Mouse (Mus musculus) urinary bladder, postnatal 36 days (tissue): ENCODE measurements around the gene Gm21887.
"Not testable (repeated sequence)": the region's sequence is repeated elsewhere in the genome, so short reads cannot be mapped to it uniquely, and the experiment has no call there.

Experiments
- DNase-seq, 2 experiments: peaks; one replicate each; pipeline ENCODE4 v3.0.0; 2022; ENCODE audit warnings: low spot score in 2 of 2, mixed read lengths in 1 of 2

Gene Gm21887

DNA sequence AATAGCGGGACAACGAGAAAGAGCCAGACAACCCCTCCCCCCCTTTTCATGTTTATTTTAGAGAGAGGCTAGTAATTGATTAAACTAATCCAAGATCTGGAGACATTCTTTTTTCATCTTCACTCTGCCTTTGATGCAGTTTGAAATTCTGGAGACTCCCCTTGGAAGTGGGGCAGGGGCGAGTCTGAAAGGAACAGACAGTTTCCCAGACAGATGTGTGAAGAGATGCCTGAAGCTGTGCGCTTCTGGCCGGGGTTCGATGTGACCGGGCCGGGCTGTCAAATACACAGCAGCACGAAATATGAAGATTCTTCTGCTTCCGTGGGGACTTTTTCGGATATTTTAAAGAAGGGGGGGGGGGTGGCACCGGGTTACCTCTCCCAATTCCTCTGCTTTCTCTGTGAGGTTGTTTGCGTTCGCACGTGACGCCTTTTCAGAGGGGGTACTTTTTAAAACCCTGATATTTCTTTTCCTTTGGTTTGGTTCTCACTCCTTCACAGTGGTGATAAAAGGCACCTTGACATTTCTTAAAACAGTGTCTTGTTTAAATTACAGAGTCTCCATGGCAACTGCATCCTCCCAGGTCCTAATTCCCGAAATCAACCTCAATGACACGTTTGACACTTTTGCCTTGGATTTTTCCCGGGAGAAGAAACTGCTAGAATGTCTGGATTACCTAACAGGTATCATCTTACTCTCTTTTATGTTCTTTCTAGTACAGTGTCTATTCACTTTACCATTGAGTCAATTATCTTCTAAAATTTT lies 25.9 kb upstream of the Gm21887 start:
- peak in 1 of 2 experiments; percentile 16 for DNase-seq

- DNase-seq: peak in 1 of 2 experiments; percentile 0
These were observed 25.1 kb upstream of the Gm21887 start for GRCm38 (mm10) chrX:169984331-169984730.

DNA sequence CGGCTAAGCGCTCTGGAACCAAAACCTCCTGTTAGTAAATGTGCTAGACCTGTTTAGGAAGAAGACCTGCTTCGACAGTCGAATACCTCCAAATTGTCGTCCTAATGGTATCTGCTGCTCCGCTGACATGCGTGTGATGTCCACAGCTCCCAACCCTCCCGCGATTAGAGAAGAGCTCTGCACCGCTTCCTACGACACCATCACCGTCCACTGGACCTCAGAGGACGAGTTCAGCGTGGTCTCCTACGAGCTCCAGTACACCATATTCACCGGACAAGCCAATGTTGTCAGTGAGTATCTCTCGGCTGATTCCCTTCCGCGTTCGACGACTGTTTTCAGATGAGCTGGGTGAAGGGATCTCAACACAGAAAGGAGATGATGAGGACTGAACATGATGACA lies 24.6 kb upstream of the Gm21887 start:
- DNase-seq: peak in 1 of 2 experiments; percentile 16

GRCm38 (mm10) chrX:169985796-169986195 lies 23.7 kb upstream of the Gm21887 start:
- DNase-seq: peak in 1 of 2 experiments; percentile 38

DNA sequence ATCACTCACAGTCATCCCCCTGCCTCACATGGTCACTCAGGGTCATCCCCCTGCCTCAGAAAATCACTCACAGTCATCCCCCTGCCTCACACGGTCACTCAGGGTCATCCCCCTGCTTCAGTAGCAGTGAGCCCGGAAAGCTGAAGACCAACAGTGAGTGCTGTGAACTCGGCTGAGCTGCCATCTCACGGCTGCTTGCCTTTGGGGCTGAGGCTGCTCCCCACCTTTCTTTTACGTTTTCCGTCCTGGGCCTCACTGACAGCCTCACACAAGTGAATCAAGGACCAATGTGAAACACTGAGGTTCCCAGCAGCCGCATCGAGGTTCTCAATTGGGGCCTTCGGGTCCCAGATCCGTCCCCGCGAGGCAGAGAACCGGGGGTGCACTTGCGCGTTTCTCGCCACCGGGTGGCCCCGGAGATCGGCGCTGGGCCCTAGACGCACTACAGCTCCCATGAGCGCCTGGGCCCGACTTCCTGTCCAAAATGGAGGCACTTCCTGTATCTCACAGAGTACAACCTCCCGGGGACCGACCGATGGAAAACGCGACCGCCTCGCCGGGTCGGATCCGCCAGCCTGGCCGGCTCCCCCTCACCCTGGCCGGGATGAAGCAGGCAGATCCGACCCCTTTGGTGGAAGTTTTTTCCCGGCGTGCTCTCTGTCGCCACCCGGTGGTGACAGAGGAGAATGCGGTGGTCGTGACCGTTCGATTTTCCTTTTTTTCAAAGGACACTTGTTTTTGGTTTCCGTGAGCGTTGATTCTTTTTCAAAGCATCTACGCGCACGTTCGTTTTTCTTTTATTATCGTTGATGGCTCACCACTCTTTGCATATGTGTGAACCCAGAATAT lies 22.7 kb upstream of the Gm21887 start:
- DNase-seq: peak; percentile 81 to 89

- peak in 1 of 2 experiments; percentile 52 for DNase-seq
These were observed 22.1 kb upstream of the Gm21887 start for GRCm38 (mm10) chrX:169987368-169987837.

DNA sequence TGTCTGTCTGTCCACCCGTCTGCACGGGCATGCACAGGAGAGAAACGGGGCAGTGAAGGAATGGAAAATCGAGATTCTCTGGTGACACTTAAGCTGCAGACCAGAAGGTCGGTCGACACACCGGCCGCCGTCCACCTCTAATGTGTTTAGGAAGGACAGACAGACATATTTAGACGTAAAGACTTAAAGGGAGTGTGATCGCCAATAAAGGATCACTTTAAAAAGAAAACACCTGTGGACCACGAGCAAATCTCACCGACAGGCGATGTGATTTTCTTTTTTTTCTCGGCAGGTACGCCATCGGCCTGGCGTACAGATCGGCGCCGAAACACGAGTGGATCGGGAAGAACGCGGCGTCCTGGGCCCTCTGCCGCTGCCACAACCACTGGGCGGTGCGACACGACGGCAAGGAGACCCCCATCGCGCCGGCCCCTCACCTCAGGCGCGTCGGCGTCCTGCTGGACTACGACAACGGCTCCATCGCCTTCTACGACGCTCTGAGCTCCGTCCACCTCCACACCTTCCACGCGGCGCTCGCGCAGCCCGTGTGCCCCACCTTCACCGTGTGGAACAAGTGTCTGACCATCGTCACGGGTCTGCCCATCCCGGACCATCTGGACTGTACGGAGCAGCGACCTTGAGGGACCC lies 20.8 kb upstream of the Gm21887 start:
- peak in 1 of 2 experiments; percentile 37 for DNase-seq

DNA sequence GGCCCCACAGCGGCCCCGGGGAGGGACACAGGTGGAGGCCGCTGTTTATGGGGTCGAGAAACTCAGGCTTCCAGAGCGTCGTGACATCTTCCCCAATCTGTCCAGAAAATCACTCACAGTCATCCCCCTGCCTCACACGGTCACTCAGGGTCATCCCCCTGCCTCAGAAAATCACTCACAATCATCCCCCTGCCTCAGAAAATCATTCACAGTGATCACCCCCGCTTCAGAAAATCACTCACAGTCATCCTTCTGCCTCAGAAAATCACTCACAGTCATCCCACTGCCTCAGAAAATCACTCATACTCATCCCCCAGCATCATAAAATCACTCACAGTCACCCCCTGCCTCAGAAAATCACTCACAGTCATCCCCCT lies 20.3 kb upstream of the Gm21887 start:
- not testable (repeated sequence) for DNase-seq

DNA sequence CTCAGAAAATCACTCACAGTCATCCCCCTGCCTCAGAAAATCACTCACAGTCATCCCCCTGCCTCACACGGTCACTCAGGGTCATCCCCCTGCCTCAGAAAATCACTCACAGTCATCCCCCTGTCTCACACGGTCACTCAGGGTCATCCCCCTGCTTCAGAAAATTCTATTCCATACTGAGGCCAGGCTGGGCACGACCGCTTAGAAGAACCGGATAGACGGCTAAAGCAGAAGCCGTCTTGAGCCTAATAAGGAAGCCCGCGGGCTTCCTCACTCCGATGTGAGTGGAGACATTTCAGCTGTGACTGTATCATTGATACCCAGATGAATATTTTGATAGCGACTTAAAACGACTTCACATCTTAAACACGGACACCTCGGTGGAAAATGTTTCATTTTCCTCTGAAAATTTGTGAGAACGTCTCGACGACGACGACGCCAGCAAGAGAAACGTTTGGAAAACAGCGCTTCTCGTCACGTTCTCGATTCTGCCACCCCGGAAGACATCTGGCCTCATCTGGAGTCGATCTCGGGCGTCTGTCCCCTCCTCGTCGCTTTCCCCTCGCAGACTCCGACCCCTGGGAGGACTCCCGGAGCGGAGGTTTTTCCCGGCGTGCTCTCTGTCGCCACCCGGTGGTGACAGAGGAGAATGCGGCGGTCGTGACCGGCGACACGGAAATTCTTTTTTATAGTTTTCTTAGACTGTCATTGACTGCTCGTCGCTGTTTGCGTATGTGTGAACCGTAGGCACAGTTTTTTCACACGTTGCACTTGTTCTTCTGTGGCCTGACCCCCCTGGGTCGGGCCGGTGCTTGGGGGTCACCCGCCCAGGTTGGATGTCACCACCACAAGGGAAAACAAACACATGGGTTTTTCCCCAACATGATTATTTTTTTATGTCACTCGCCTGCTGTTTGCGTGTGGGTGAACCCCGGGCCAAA lies 19.5 kb upstream of the Gm21887 start:
- DNase-seq: peak; percentile 62 to 75

- DNase-seq: peak; percentile 92 to 99
These were observed 18.2 kb upstream of the Gm21887 start for GRCm38 (mm10) chrX:169991128-169991873.

GRCm38 (mm10) chrX:169992086-169992930 lies 17.2 kb upstream of the Gm21887 start:
- peak in 1 of 2 experiments; percentile 27 for DNase-seq

GRCm38 (mm10) chrX:169992951-169993547 lies 16.4 kb upstream of the Gm21887 start:
- peak in 1 of 2 experiments; percentile 24 for DNase-seq

- DNase-seq: not testable (repeated sequence)
These were observed 15.2 kb upstream of the Gm21887 start for GRCm38 (mm10) chrX:169994011-169994865.

DNA sequence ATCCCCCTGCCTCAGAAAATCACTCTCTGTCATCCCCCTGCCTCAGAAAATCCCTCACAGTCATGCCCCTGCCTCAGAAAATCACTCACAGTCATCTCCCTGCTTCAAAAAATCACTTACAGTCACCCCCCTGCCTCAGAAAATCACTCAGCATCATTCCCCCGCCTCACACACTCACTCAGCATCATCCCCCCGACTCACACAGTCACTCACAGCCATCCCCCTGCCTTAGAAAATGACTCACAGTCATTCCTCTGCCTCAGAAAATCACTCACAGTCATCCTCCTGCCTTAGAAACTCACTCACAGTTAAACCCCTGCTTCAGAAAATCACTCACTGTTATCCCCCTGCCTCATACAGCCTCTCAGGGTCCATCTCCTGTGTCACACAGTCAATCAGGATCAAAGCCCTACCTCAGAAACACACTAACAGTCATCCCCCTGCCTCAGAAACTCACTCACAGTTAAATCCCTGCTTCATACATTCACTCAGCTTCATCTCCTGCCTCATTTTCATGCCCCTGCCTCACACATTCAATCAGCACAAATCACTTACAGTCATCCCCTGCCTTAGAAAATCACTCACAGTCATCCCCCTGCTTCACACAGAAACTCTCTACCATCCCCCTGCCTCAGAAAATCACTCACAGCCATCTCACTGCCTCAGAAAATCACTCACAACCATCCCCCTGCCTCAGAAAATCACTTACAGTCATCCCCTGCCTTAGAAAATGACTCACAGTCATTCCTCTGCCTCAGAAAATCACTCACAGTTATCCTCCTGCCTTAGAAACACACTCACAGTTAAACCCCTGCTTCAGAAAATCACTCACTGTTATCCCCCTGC lies 14.4 kb upstream of the Gm21887 start:
- not testable (repeated sequence) for DNase-seq

DNA sequence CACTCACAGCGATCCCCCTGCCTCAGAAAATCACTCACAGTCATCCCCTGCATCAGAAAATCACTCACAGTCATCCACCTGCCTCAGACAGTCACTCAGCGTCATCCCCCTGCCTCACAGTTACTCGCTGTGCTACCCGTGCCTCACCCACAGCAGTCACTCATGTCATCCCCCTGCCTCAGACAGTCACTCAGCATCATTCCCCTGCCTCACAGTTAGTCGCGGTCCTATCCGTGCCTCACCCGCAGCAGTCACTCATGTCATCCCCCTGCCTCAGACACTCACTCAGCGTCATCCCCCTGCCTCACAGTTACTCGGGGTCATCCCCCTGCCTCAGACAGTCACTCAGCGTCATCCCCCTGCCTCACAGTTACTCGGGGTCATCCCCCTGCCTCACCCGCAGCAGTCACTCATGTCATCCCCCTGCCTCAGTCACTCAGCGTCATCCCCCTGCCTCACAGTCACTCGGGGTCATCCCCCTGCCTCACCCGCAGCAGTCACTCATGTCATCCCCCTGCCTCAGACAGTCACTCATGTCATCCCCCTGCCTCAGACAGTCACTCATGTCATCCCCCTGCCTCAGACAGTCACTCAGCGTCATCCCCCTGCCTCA lies 13.4 kb upstream of the Gm21887 start:
- not testable (repeated sequence) for DNase-seq

- DNase-seq: peak in 1 of 2 experiments; percentile 82
These were observed 12.5 kb upstream of the Gm21887 start for GRCm38 (mm10) chrX:169996926-169997325.
